Mouse (Mus musculus): ENCODE measurements around the gene Vamp1. TPM values are rescaled to one million over a fixed set of nuclear protein-coding genes. Genes with fewer than 3 reads are reported as not detected.
A peak's percentile ranks its signal among the peaks of the same experiment; 100 is the strongest.

The Vamp1 gene
- polyA plus RNA-seq, 1 experiment: 312 TPM

DNA sequence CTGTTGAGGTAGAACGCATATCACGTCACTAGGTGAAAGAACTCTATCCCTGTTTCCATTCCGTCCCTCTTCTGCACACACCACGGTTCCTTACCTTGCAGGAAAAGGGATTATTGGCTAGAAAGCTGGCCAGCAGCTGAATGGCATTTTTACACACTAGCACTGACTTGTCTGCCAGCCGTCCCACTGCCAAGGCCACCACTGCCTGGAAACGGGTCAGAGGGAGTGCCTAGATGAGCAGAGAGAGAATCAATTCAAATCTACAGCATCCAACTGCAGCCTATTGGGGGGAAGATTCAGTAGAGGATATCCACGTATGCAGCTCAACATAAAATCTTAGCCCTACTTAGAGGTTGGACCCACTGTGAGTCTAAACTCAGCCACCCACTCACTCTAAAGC, 35.8 kb upstream of the Vamp1 start:
- TF ChIP-seq CTCF (IDR thresholded peaks at IDR 0.05; ENCODE audit: insufficient read depth, low read depth, low read length): no peak
- TF ChIP-seq POLR2A (IDR thresholded peaks at IDR 0.05; ENCODE audit: insufficient read depth, low read depth, low read length): no peak
- 73% methylated on average over 7 of the region's 7 CpGs for WGBS

DNA sequence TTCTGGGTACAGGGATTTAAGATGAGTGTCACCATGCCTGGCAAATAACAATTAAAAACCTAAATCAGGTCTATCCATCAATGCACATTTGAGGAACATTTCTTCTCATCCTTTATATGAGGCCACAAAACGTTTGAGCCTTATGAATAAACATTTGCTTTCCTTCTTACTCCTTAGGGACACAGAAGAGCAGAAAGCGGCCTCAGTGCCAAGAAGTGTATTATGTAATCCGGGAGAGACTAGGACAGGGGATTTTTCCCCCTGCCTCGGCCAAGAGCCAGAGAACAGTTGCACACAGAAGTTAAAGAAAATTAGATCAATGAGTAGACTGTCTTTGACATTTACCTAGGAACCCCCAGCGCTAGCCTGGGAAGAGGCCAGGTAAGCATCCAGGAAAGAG, 33.2 kb upstream of the Vamp1 start:
- no peak overlapping the region for H3K27ac ChIP-seq (ENCODE audit: insufficient read depth, low read depth, low read length)
- TF ChIP-seq CTCF (IDR thresholded peaks at IDR 0.05; ENCODE audit: insufficient read depth, low read depth, low read length) (no peak), POLR2A (IDR thresholded peaks at IDR 0.05; ENCODE audit: insufficient read depth, low read depth, low read length) (no peak)
- WGBS: 45% methylated on average over 5 of the region's 5 CpGs

More for the DNA sequence above, 35.8 kb upstream of the Vamp1 start:
- H3K4me3 ChIP-seq (ENCODE audit: insufficient read depth, low read depth, low read length): no peak overlapping the region
- H3K27ac ChIP-seq (ENCODE audit: insufficient read depth, low read depth, low read length): no peak overlapping the region
- no peaks in the 10 kb centered on the region for H3K4me1 ChIP-seq (ENCODE audit: control insufficient read depth, insufficient read depth, low read length)

DNA sequence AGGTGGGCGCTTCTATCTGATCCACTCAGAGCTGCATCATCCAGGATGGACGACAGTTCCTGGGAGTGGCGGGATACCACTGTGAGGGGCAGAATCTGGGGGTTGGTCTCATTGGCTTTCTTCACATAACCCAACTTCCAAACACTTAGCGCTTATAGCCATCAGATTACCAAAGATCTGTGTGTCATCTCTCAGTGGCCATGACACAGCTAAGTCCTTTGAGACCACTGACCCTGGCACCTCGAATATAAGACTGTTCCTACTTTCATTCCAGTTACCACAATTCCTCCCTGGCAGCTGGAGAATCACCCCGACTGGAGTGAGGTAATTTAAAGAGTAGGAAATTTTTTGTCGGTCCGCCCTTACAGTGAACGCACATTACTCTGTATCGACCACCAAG, 29.1 kb upstream of the Vamp1 start:
- TF ChIP-seq POLR2A (IDR thresholded peaks at IDR 0.05; ENCODE audit: insufficient read depth, low read depth, low read length) (no peak), CTCF (IDR thresholded peaks at IDR 0.05; ENCODE audit: insufficient read depth, low read depth, low read length) (no peak)
- WGBS: 94% methylated on average over 10 of the region's 10 CpGs
- no peak overlapping the region for H3K27ac ChIP-seq (ENCODE audit: insufficient read depth, low read depth, low read length)
- no peak overlapping the region for H3K4me3 ChIP-seq (ENCODE audit: insufficient read depth, low read depth, low read length)
- no peaks in the 10 kb centered on the region for H3K4me1 ChIP-seq (ENCODE audit: control insufficient read depth, insufficient read depth, low read length)

More for the DNA sequence above, 33.2 kb upstream of the Vamp1 start:
- H3K4me3 ChIP-seq (ENCODE audit: insufficient read depth, low read depth, low read length): no peak overlapping the region
- H3K4me1 ChIP-seq (ENCODE audit: control insufficient read depth, insufficient read depth, low read length): no peaks in the 10 kb centered on the region

DNA sequence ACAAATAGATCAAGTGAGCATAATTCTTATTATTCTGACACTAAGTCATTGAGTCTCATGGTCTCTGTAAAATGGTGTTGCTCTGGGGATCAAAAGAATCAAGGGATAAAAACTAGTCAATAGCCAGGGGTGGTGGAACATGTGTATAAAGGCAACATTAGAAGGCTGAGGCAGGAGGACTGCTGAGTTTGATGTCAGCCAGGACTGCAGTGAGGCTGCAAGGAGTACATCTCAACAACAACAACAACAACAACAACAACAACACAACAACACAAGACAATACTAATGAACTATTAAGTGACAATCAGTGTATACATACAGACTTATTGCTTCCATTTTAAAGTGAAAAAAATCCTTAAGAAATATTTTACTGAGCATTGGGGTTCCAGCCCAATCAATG, 24.5 kb upstream of the Vamp1 start:
- H3K4me3 ChIP-seq (ENCODE audit: insufficient read depth, low read depth, low read length): no peak overlapping the region
- no peak for TF ChIP-seq CTCF (IDR thresholded peaks at IDR 0.05; ENCODE audit: insufficient read depth, low read depth, low read length)
- no peak for TF ChIP-seq POLR2A (IDR thresholded peaks at IDR 0.05; ENCODE audit: insufficient read depth, low read depth, low read length)
- peaks cover 5% of the 10 kb centered on the region; the same call in 1 of the 2 replicates for H3K4me1 ChIP-seq (ENCODE audit: control insufficient read depth, insufficient read depth, low read length)
- H3K27ac ChIP-seq (ENCODE audit: insufficient read depth, low read depth, low read length): 0 out of 2 replicates have a peak overlapping the region, but pooled peaks have one; percentile 32

DNA sequence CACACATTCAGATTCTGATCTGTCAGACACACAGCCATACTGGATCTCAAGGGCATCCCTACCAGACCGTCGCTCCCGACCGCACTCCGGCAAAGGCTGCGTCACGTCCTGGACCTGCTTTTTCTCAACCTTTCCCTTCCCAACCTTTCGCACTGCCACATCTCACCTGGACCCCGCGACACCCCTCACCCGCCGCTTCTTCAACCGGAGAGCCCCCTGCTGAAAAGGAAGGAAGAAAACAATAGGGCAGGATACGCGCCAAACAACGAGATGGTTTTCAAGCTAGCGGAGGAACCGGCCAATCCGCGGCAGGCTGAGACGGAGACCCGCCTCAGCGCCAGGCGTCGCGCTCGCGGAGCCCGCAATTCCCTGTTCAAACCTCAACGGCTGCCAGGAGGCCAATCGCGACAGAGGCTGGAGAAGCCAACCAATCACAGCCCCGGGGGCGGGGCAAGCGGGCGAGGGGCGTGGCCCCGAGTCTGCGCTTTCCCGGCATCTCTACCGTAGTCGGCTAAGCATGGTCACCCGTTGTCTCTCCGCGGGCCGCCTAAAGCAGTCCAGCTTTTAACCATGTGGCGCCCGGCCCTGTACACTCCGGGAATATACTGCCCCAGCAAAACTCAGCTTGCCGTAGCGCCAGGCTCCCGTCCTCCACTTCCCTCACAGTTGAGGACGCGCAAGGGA, 23.9 kb upstream of the Vamp1 start, which contains the start of the genes Ncapd2 and Mrpl51:
Gene Ncapd2, minus strand, starts transcription at position 370 of the 684 bp plus-strand sequence.
Gene Mrpl51, plus strand, starts transcription at position 470 of the 684 bp plus-strand sequence.
- WGBS: under 1% methylated on average over 54 of the region's 54 CpGs
- Histone ChIP-seq H3K4me3 (ENCODE audit: insufficient read depth, low read depth, low read length) (peak within 1 kb of the TSS; percentile 91), H3K27ac (ENCODE audit: insufficient read depth, low read depth, low read length) (peak within 1 kb of the TSS; percentile 87), H3K4me1 (ENCODE audit: control insufficient read depth, insufficient read depth, low read length) (peaks cover 5% of the 10 kb centered on the region; the same call in 1 of the 2 replicates)
- TF ChIP-seq CTCF (IDR thresholded peaks at IDR 0.05; ENCODE audit: insufficient read depth, low read depth, low read length) (no peak), POLR2A (IDR thresholded peaks at IDR 0.05; ENCODE audit: insufficient read depth, low read depth, low read length) (no peak)

DNA sequence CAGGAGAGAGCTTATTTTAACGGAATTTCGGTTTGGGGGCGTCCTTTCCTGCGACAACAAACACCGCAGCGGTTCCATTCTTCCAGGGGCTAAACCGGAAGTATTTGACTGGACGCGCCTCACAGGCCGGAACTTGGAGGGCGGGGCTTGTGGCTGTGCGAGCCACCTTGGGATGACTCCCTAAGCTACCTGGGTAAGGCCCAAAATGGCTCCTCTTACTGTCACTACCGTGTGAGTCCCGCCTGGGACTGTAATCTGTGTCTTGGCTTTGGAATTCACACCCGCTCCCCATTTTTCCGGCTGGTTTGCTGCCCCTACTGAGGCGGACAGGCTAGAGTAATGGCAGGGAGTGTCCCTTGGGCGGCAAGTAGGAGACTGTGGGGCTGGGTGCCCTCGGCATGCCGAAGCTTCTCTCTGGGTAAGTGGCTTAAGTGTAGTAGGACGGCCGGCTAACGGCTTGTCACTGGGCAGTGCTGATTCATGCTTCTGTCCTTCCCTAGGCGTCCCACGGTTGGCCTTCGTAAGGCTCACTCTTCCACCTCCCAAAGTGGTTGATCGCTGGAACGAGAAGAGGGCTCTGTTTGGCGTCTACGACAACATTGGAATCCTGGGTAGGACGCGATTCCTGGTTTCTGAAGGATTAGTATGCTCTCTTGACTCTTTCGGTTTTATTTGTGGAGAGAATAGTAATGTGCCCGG, 23.2 kb upstream of the Vamp1 start:
- under 1% methylated on average over 34 of the region's 34 CpGs for WGBS
- H3K27ac ChIP-seq (ENCODE audit: insufficient read depth, low read depth, low read length): peak overlapping the region; percentile 87
- no peak for TF ChIP-seq POLR2A (IDR thresholded peaks at IDR 0.05; ENCODE audit: insufficient read depth, low read depth, low read length)
- no peak for TF ChIP-seq CTCF (IDR thresholded peaks at IDR 0.05; ENCODE audit: insufficient read depth, low read depth, low read length)
- peak overlapping the region; percentile 91 for H3K4me3 ChIP-seq (ENCODE audit: insufficient read depth, low read depth, low read length)
- peaks cover 5% of the 10 kb centered on the region; the same call in 1 of the 2 replicates for H3K4me1 ChIP-seq (ENCODE audit: control insufficient read depth, insufficient read depth, low read length)

DNA sequence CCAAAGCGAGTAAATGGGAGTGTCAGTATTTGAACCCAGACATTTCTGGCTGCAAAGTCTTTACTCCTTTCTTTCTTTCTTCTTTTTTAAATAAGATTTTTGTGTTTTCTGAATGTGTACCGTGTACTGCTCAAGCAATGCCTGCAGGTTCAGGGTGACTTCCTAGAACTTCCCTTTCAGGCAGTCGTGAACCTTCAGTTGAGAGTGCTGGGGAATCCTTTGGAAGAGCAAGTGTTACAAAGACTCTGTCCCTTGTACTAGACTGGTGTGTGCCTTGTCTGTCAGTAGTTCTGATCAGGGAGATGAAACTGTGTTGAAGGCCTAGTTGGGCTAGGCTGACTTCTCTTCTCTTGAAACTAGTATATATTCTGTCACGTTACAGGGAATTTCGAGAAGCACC, 22.5 kb upstream of the Vamp1 start:
- Histone ChIP-seq H3K27ac (ENCODE audit: insufficient read depth, low read depth, low read length) (no peak overlapping the region), H3K4me3 (ENCODE audit: insufficient read depth, low read depth, low read length) (peak overlapping the region; percentile 91), H3K4me1 (ENCODE audit: control insufficient read depth, insufficient read depth, low read length) (peaks cover 5% of the 10 kb centered on the region; the same call in 1 of the 2 replicates)
- 43% methylated on average over 5 of the region's 5 CpGs for WGBS
- TF ChIP-seq POLR2A (IDR thresholded peaks at IDR 0.05; ENCODE audit: insufficient read depth, low read depth, low read length) (no peak), CTCF (IDR thresholded peaks at IDR 0.05; ENCODE audit: insufficient read depth, low read depth, low read length) (no peak)

DNA sequence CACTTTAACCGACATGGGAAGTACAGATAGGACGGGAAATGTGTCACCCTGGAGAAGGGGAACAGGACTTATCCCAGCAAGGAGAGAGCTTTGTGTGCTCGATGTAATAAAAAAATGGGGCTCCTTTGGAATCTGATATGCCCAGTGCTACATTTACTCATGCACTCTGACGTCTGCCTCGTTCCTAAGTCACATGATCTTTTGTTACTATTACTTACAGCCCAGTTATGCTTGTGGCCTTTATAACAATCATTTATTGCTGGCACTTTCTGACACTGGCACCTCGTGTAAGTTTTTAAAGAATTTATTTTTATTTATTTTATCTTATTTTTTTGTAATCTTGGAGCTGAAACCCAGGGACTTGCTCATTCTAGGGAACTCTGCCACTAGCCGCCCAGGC, 22.0 kb upstream of the Vamp1 start:
- TF ChIP-seq POLR2A (IDR thresholded peaks at IDR 0.05; ENCODE audit: insufficient read depth, low read depth, low read length) (no peak), CTCF (IDR thresholded peaks at IDR 0.05; ENCODE audit: insufficient read depth, low read depth, low read length) (no peak)
- Histone ChIP-seq H3K4me3 (ENCODE audit: insufficient read depth, low read depth, low read length) (no peak overlapping the region), H3K27ac (ENCODE audit: insufficient read depth, low read depth, low read length) (no peak overlapping the region), H3K4me1 (ENCODE audit: control insufficient read depth, insufficient read depth, low read length) (peaks cover 5% of the 10 kb centered on the region; the same call in 1 of the 2 replicates)
- WGBS: 70% methylated on average over 7 of the region's 7 CpGs

DNA sequence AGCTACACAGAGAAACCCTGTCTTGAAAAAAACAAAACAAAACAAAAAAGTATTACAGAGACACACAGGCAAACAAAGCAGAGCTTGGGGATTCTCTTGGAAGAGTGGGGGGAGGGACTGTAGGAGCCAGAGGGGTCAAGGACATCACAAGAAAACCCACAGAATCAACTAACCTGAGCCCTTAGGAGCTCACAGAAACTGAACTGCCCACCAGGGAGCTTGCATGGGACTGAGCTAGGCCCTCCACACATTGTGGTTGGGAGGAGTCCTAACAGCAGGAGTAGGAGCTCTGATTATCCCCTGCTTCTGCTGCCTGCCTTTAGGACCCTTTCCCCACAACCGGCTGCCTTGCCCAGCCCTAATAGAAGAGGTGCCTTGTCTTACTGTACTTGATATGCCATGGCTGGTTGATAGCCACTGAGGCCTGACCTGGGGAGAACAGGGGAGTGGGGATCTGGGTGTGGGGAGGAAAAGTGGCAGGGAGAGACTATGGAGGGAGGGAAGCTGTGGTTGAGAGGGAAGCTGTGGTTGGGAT, 19.7 kb upstream of the Vamp1 start:
- WGBS: 39% methylated on average over 1 of the region's 1 CpGs
- H3K4me3 ChIP-seq (ENCODE audit: insufficient read depth, low read depth, low read length): no peak overlapping the region
- TF ChIP-seq POLR2A (IDR thresholded peaks at IDR 0.05; ENCODE audit: insufficient read depth, low read depth, low read length) (no peak), CTCF (IDR thresholded peaks at IDR 0.05; ENCODE audit: insufficient read depth, low read depth, low read length) (no peak)
- peaks cover 5% of the 10 kb centered on the region; the same call in 1 of the 2 replicates for H3K4me1 ChIP-seq (ENCODE audit: control insufficient read depth, insufficient read depth, low read length)
- peak overlapping the region; percentile 75 for H3K27ac ChIP-seq (ENCODE audit: insufficient read depth, low read depth, low read length)

All from olfactory bulb, adult 2 months (tissue).